Comparison of ENCODE assay signal across 18 mouse cellular contexts in the genomic region with DNA sequence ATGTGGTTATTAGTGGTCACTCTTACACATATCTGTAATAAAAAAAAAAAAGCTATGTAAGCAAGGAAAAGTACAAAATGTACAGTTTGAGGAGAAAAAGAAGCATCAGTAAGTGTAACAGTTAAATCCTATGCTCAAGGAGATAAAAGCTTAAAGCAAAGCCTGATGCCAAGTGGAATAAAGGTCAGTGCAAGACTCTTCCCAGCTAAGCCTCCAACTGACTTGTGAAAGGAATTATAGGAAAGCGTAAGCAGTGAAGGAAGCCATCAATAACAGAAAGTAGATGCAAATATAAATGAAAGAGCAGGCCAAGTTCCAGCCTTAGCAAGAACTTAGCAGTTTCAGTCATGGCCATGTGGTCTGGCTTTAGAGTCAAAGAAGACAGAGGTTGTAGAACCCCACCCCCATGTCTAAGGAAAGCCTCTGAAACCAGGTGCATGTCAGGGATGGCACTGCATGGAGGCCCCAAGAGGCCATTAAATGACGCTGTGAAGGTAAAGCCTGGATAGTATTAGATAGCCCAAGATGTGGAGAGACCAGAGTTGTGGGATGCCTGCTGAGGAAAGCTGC.
"Had no signal": no experiment of that assay in that cellular context is flagged by ENCODE, and none has a peak within 500 bp of the region (broad histone marks: within the 10 kb centered on the region; RNA-seq: fewer than 3 reads in every experiment).

No protein-coding gene starts in this region.

- H3K4me3 ChIP-seq: megakaryocyte, embryonic 14.5 days; midbrain, embryonic 13.5 days; myocyte; neural tube, embryonic 13.5 days; neural tube, embryonic 15.5 days; stomach, embryonic 15.5 days had no signal

- H3K4me1 ChIP-seq: neural tube, embryonic 13.5 days; neural tube, embryonic 15.5 days; stomach, embryonic 15.5 days had no signal

- H3K27me3 ChIP-seq: megakaryocyte, embryonic 14.5 days; midbrain, embryonic 13.5 days; neural tube, embryonic 13.5 days; neural tube, embryonic 15.5 days; stomach, embryonic 15.5 days had no signal

- H3K9me3 ChIP-seq: megakaryocyte, embryonic 14.5 days; midbrain, embryonic 13.5 days; neural tube, embryonic 13.5 days; neural tube, embryonic 15.5 days; stomach, embryonic 15.5 days had no signal

- H3K4me2 ChIP-seq: midbrain, embryonic 11.5 days; midbrain, embryonic 13.5 days; neural tube, embryonic 13.5 days; neural tube, embryonic 15.5 days; stomach, embryonic 15.5 days had no signal

- H3K9ac ChIP-seq: liver, embryonic 14.5 days; midbrain, embryonic 13.5 days; neural tube, embryonic 13.5 days; neural tube, embryonic 15.5 days; stomach, embryonic 15.5 days had no signal

- ATAC-seq: midbrain, embryonic 13.5 days; midbrain, embryonic 16.5 days had no signal

- DNase-seq: lung, adult 2 months; lung, postnatal 10 days; lung, postnatal 36 days; right cerebral cortex, postnatal 14 days; thymus, adult 2 months; thymus, postnatal 25 days; thymus, postnatal 4 days had no signal

- H3K27ac ChIP-seq: liver, embryonic 14.5 days; macrophage; midbrain, embryonic 13.5 days; neural tube, embryonic 13.5 days; neural tube, embryonic 15.5 days; stomach, embryonic 15.5 days; stomach, postnatal 0 days had no signal
